Mouse (Mus musculus) MEL (cell line): Measurements from ENCODE around the gene Plet1.

ENCODE experiments used
- CHD1 ChIP-seq: IDR thresholded peaks from 2 replicates; pipeline ENCODE4 v1.6.1; 2012; ENCODE audit warnings: low read depth, mild to moderate bottlenecking, inconsistent platforms, low read length, improper control_type of control experiment
- CTCF ChIP-seq, 3 experiments: IDR thresholded peaks in 2 of 3; conservative IDR thresholded peaks in 1 of 3; 2 replicates each; pipeline ENCODE4 v1.5.1; 2011 to 2012; ENCODE audit warnings: low read length in 3 of 3, low read depth in 2 of 3, mild to moderate bottlenecking in 2 of 3, improper control_type of control experiment in 1 of 3, inconsistent platforms in 1 of 3, mixed read lengths in 1 of 3, moderate library complexity in 1 of 3; ENCODE audit not compliant: control insufficient read depth in 1 of 3, insufficient read depth in 1 of 3, poor library complexity in 1 of 3, severe bottlenecking in 1 of 3
- ELF1 ChIP-seq: IDR thresholded peaks from 2 replicates; pipeline ENCODE4 v1.6.1; 2014; ENCODE audit warnings: low read depth, mild to moderate bottlenecking, inconsistent platforms, low read length, improper control_type of control experiment, moderate library complexity
- KAT2A ChIP-seq: conservative IDR thresholded peaks from 2 replicates; pipeline ENCODE4 v1.6.1; 2012; ENCODE audit warnings: low read depth, low read length, improper control_type of control experiment, inconsistent platforms
- MEF2A ChIP-seq: IDR thresholded peaks from 2 replicates; pipeline ENCODE4 v1.6.1; 2014; ENCODE audit warnings: low read depth, mild to moderate bottlenecking, inconsistent platforms, low read length, improper control_type of control experiment; ENCODE audit not compliant: poor library complexity, insufficient replicate concordance, severe bottlenecking; ENCODE audit errors: extremely low read depth
- NRF1 ChIP-seq: IDR thresholded peaks from 2 replicates; pipeline ENCODE4 v1.6.1; 2014; ENCODE audit warnings: low read depth, mild to moderate bottlenecking, inconsistent platforms, low read length, improper control_type of control experiment, moderate library complexity; ENCODE audit not compliant: poor library complexity, insufficient read depth, severe bottlenecking
- POLR2A ChIP-seq, 2 experiments: IDR thresholded peaks; 2 replicates each; pipeline ENCODE4 v1.6.1; 2011 to 2012; ENCODE audit warnings: low read length in 2 of 2, mild to moderate bottlenecking in 2 of 2, control low read depth in 1 of 2, improper control_type of control experiment in 1 of 2, low read depth in 1 of 2, moderate library complexity in 1 of 2; ENCODE audit not compliant: control insufficient read depth in 1 of 2, insufficient read depth in 1 of 2, poor library complexity in 1 of 2
- TCF12 ChIP-seq: IDR thresholded peaks from 2 replicates; pipeline ENCODE4 v1.6.1; 2014; ENCODE audit warnings: low read depth, mild to moderate bottlenecking, inconsistent platforms, low read length, improper control_type of control experiment, moderate library complexity

GRCm38 (mm10) chr9:50463205-50463508 lies 31.2 kb upstream of the Plet1 start:
- TF ChIP-seq CHD1, result no peak
- TF ChIP-seq TCF12, result no peak
- no peak for TF ChIP-seq CTCF (IDR thresholded peaks at IDR 0.05 in 2 of 3, conservative IDR thresholded peaks at IDR 0.05 in 1 of 3; ENCODE audit: control insufficient read depth in 1 of 3, insufficient read depth in 1 of 3, low read depth in 2 of 3, low read length in 3 of 3, poor library complexity in 1 of 3, severe bottlenecking in 1 of 3)
- no peak for TF ChIP-seq KAT2A
- TF ChIP-seq MEF2A, result no peak
- TF ChIP-seq NRF1, result no peak
- TF ChIP-seq ELF1, result no peak
- no peak for TF ChIP-seq POLR2A (IDR thresholded peaks at IDR 0.05; ENCODE audit: control insufficient read depth in 1 of 2, insufficient read depth in 1 of 2, low read depth in 1 of 2, low read length in 2 of 2, poor library complexity in 1 of 2)
